Mouse (Mus musculus) cerebellum, postnatal 36 days (tissue): Measurements from ENCODE around the gene Tomm6.

Experiments used
- DNase-seq, 2 experiments: peaks; one replicate each; pipeline ENCODE4 v3.0.0; 2021 to 2022; ENCODE audit warnings: mixed read lengths in 2 of 2

Tomm6 gene

GRCm38 (mm10) chr17:47688344-47688607 is at the start of gene Tomm6:
TSS of gene Tomm6 (minus strand) at chr17:47688386.
- DNase-seq, result no peak

GRCm38 (mm10) chr17:47737271-47738065 is 49.3 kb upstream of the Tomm6 start:
- DNase-seq, result peak; percentile 77 to 83

GRCm38 (mm10) chr17:47736856-47737255 is 48.7 kb upstream of the Tomm6 start, which contains the start of gene Tfeb:
TSS of gene Tfeb (plus strand) at chr17:47737030.
- DNase-seq, result peak; percentile 98

DNA sequence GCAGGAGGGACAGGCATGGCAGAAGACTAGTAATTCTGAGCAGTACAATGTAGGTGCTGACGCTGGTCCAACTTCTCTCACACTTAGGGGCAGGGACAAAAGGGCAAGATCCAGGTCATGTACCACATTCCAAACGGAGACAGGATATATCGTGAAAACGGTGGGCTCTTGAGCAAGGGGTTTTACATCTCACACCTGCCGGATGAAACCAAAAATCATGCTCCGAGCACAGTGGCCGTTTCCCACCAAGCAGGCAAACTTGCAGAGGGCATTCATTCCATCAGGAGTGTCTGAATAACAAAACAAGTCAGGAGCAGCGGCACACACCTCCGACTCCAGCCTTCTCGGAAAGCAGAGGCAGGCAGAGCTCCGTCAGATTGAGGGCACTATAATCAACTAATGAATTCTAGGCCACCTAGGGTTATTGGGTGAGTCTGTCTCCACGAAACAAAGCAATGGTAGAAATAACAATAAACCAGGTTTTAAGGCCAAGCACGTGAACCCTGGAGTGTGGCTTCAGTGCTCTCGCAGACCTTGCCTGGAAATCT is 47.4 kb upstream of the Tomm6 start:
- no peak for DNase-seq

GRCm38 (mm10) chr17:47730633-47731575 is 42.7 kb upstream of the Tomm6 start:
- no peak for DNase-seq

DNA sequence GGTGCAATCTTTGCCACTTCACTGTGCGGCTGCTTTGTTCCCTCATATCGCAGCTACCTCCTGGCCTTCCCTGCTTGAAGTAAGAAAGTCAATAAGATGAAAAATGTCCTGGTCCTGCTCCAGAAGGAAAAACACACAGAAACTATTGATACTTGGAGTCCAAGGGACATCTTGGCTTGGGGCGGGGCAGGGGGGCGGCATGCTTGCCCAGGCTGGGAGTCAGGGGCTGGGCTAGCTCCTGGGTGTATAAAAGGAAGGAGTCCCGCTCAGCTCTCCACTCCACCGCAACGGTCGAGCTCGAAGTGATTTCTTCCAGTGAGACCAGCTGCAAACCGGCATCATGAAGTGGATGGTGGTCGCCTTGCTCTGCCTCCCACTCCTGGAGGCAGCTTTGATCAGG is 38.4 kb upstream of the Tomm6 start, which contains the start of gene Pgc:
Gene Pgc (plus strand): TSS at position 277 of the 400 bp plus-strand sequence.
- DNase-seq, result no peak

DNA sequence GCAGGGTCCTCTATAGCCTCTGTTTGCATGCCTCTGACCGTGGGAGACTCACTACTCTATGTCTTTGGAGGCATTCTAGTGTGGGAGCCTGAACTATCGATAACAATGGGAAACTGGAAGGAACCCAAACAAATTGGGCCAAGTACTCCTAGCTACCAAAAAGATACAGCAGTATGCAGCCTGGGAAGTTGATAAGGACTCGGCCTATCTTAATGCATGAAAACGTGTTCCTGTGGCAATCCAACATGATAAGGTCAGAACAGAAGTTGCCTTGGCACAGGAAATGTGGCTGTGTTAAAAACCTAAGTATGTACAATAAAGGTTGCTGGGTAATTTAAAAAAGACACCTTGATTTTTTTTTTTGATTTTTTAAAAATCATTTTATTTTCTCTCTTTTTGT is 33.0 kb upstream of the Tomm6 start:
- no peak for DNase-seq

GRCm38 (mm10) chr17:47715037-47715436 is 26.9 kb upstream of the Tomm6 start:
- no peak for DNase-seq

DNA sequence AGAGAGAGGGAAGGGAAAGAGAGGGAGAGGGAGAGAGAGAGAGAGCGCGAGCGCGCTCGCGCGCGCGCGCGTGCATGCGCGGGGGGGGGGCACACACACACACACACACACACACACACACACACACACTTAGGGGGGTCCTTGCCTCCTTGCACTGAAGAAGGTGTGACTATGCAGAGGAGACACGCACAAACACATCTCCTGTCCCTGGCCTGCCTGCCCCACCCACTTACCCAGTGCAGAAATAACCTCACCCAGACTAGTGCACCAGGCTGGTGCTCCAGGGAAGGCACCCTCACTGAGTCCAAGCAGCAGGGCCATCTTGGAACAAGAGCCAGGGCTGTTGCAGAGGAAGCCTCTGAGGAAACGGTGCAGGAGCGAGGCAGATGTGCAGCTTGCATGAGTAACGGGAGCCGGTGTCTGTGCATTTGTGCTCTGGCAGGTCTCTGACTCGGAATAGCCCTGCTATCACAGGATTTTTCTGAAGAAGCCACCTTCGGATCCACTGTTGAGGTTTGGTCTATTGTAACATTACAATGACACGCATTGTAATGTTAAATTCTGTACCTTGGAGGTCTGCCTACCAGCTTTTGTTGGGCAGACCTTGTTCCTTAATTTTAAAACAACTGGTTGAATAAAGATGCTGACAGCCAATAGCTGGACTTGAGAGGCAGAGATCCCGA is 24.8 kb upstream of the Tomm6 start:
- DNase-seq, result no peak

GRCm38 (mm10) chr17:47711883-47712282 is 23.7 kb upstream of the Tomm6 start:
- no peak for DNase-seq

- no peak for DNase-seq
Observed at GRCm38 (mm10) chr17:47710036-47710435, 21.9 kb upstream of the Tomm6 start.

DNA sequence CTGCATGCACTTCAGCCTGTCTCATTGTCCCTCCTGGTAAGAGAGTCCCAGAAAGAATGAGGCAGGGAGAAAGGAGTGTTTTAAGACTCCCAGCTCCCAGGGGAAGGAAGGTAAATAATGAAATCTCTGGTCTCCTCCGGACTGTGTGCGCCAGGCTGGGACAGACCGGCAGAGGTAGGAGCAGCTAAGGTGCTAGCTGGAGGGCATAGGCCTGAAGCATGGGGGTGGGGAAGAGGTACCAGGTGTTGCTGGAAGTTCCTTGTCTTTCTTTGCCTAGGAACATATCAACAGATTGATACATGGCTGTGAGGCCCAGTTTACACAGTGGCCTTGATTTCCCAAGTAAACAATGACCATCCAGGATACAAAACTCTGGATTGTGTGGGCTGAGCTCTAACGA is 20.8 kb upstream of the Tomm6 start:
- DNase-seq, result no peak

GRCm38 (mm10) chr17:47707961-47708360 is 19.8 kb upstream of the Tomm6 start:
- DNase-seq, result no peak

DNA sequence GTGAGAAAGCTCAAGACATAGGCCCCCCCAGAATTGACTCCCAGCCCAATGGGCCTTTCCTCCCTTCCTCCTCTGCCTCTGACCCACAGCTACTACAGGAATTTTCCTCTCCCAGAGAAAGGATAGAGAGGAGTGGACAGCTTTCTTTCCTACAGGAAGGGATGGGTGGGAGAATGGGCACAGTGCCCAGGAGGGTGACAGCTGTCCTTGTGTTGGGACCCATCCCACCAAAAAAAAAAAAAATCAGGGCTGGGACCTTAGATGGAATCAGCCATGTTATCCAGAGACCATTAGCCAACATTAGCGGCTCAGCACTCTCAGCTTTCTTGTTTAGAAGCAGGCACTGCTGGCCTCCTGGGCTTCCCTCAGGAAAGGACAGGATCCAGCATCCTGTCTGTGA is 18.0 kb upstream of the Tomm6 start:
- DNase-seq, result no peak

- no peak for DNase-seq
Observed at GRCm38 (mm10) chr17:47704692-47705091, 16.5 kb upstream of the Tomm6 start.

DNA sequence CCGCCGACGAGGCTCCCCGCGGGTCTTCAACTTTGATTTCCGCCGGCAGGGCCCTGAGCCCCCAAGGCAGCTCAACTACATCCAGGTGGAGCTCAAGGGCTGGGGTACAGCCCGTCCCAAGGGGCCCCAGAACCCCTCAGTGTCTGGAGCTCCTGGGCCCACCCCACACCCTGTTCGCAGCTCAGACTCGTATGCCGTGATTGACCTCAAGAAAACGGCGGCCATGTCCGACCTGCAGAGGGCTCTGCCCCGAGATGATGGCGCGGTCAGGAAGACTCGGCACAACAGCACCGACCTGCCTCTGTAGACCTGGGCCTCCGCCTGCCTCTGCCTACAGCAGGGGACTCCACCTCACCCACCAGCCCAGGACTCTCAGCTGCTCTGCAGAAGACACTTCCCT is 15.4 kb upstream of the Tomm6 start:
- DNase-seq, result no peak

- no peak for DNase-seq
Observed at GRCm38 (mm10) chr17:47702548-47703345, 14.6 kb upstream of the Tomm6 start.

DNA sequence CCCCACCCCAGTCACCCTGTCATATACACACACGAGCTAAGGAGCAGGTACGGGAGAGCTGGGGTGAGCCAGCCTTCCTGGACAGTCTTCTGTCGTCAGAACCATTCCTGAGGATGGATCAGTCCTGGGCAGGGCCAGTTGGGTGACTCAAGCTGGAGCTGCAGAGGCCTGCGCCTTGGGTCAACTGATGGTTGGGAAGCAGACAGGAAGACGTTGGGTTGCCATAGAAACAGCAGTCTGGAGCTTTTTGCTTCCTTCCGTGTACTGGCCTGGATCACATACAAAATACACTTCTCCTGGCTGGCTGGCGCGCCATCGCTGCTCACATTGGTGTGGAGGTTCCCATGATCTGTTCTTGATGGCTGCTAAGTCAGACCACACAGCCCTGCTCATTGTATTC is 13.6 kb upstream of the Tomm6 start:
- no peak for DNase-seq

DNA sequence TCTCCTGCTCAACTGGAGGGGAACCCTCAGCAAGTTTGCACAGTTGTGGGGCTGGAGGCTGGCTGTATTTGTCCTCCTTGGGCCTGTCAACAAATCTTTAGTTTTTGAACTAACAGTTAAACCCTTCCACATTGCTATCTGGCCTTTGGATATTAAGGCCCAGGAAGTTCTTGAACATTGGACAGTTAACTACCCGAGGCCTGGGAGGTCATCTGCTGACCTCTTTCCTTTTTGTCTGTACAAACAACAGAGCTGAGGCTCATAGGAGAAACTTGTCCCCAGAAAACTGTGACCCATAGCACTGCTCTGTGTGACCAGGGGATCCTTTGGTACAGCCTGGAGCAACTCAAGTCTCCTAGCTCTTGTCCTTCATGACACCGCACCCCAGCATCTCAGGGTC is 10.9 kb upstream of the Tomm6 start:
- no peak for DNase-seq

DNA sequence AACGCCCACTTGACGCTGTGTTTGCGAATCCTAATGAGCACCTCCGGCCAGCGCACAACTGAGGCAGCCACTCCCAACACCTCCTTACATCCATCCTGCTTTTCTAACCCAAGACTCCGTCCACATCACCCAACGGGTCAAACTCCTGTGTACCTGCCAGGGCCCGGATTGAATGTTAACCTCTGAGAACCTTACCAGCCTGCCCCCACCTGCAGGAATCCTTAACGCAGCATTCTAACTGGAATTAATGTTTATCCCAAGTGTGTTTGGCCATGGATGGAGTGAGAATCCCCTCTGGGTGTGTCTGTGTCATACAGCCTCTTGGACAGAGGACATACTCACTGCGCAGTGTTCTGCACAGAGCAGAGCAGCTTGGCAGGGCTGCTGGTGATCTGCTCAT is 10.0 kb upstream of the Tomm6 start:
- no peak for DNase-seq

DNA sequence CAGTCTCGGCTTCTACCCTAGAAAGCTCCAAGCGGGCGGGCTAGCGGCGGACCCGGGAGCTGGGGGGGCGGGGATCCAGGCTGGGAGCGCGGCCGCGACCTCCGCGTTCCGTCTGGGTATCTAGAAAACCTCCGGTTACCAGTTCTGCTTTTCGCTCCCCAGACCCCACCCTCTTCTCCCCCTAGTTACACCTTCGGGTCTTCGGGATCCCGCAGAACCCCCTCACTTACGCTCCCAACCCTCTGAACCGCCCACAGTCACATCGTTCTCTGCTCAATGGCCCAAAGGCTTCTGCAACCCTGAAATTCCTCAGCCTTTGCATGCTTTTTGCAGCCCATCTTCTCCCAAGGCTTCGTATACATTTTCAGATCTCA is 7.1 kb upstream of the Tomm6 start:
- no peak for DNase-seq
